Mouse (Mus musculus) heart, postnatal 0 days (tissue): ENCODE results near the gene Lmx1a.

Experiments
- CTCF ChIP-seq: IDR thresholded peaks from 2 replicates; pipeline ENCODE4 v1.5.1; 2016; ENCODE audit warnings: antibody characterized with exemption, control low read depth, low read depth
- EP300 ChIP-seq: IDR thresholded peaks from 2 replicates; pipeline ENCODE4 v1.6.1; 2016; ENCODE audit warnings: antibody characterized with exemption, low read depth

GRCm38 (mm10) chr1:167644866-167645537 is 44.0 kb upstream of the Lmx1a start:
- TF ChIP-seq CTCF: peak; percentile 81
- TF ChIP-seq EP300: no peak
